Mouse (Mus musculus) midbrain, embryonic 13.5 days (tissue): ENCODE measurements at regions not wholly inside any gene's neighbourhood (a gene's known extent, or its start where the extent isn't known, plus 50 kb on each side); places are given as distances from the start of the nearest gene placed in this dataset.

Source experiments
- ATAC-seq: fragments of 200-750 bp; cut with Nextera tagmentation; 2 replicates; pipeline ENCODE4 v1.8.0; 2017; ENCODE audit warnings: mild to moderate bottlenecking, moderate TSS enrichment, moderate library complexity
- H3K27ac ChIP-seq: fragments of 300-500 bp; sonication (generic); 2 replicates; pipeline ENCODE4 v1.5.1; 2015; ENCODE audit warnings: inconsistent platforms, mild to moderate bottlenecking, moderate library complexity
- H3K27me3 ChIP-seq: fragments of 300-500 bp; sonication (generic); 2 replicates; pipeline ENCODE4 v1.6.1; 2015; ENCODE audit warnings: mild to moderate bottlenecking, inconsistent platforms
- H3K36me3 ChIP-seq: fragments of 300-500 bp; sonication (generic); 2 replicates; pipeline ENCODE4 v1.6.1; 2015; ENCODE audit warnings: mild to moderate bottlenecking, inconsistent platforms
- H3K4me1 ChIP-seq: fragments of 300-500 bp; sonication (generic); replicated peaks from 2 replicates; pipeline ENCODE4 v1.6.1; 2015; ENCODE audit warnings: inconsistent platforms
- H3K4me2 ChIP-seq: fragments of 300-500 bp; sonication (generic); replicated peaks from 2 replicates; pipeline ENCODE4 v1.6.1; 2015; ENCODE audit warnings: moderate library complexity, mild to moderate bottlenecking, inconsistent platforms
- H3K4me3 ChIP-seq: fragments of 300-500 bp; sonication (generic); replicated peaks from 2 replicates; pipeline ENCODE4 v1.5.1; 2015; ENCODE audit warnings: mild to moderate bottlenecking, inconsistent platforms
- H3K9ac ChIP-seq: fragments of 300-500 bp; sonication (generic); replicated peaks from 2 replicates; pipeline ENCODE4 v1.6.1; 2015; ENCODE audit warnings: mild to moderate bottlenecking, inconsistent platforms
- H3K9me3 ChIP-seq: fragments of 300-500 bp; sonication (generic); 2 replicates; pipeline ENCODE4 v1.6.1; 2016; ENCODE audit warnings: mild to moderate bottlenecking, inconsistent platforms
- WGBS: fragments of 180-500 bp; shearing (Covaris S2); methylation state at CpG from one replicate; pipeline ENCODE4 v1.1.7; 2015; 5-methylcytosine and 5-hydroxymethylcytosine counted together

- no peak overlapping the region for H3K27ac ChIP-seq
Measured at GRCm38 (mm10) chr1:136698454-136699152, 73.9 kb downstream of the Zfp281 start.

GRCm38 (mm10) chr1:136699153-136699524, 74.4 kb downstream of the Zfp281 start:
- ATAC-seq: no peak
- no peaks in the 10 kb centered on the region for H3K27me3 ChIP-seq
- no peak overlapping the region for H3K4me3 ChIP-seq
- 86% methylated on average over 7 of the region's 7 CpGs for WGBS
- H3K9me3 ChIP-seq: no peaks in the 10 kb centered on the region
- H3K4me1 ChIP-seq: 0 out of 2 replicates have a peak, but pooled peaks cover 3% of the 10 kb centered on the region
- no peak overlapping the region for H3K4me2 ChIP-seq
- H3K27ac ChIP-seq: no peak overlapping the region
- no peaks in the 10 kb centered on the region for H3K36me3 ChIP-seq
- H3K9ac ChIP-seq: no peak overlapping the region

More at GRCm38 (mm10) chr1:136698454-136699152, 73.9 kb downstream of the Zfp281 start:
- Histone ChIP-seq H3K4me1 (0 out of 2 replicates have a peak, but pooled peaks cover 3% of the 10 kb centered on the region), H3K4me2 (no peak overlapping the region), H3K4me3 (no peak overlapping the region), H3K27me3 (no peaks in the 10 kb centered on the region), H3K9ac (no peak overlapping the region), H3K36me3 (no peaks in the 10 kb centered on the region), H3K9me3 (no peaks in the 10 kb centered on the region)
- no peak for ATAC-seq
- 21% methylated on average over 9 of the region's 9 CpGs for WGBS

- H3K4me1 ChIP-seq: 0 out of 2 replicates have a peak, but pooled peaks cover 3% of the 10 kb centered on the region
- no peak overlapping the region for H3K4me2 ChIP-seq
- 93% methylated on average over 8 of the region's 8 CpGs for WGBS
- no peak for ATAC-seq
- H3K27me3 ChIP-seq: no peaks in the 10 kb centered on the region
- H3K36me3 ChIP-seq: no peaks in the 10 kb centered on the region
- H3K4me3 ChIP-seq: no peak overlapping the region
- H3K27ac ChIP-seq: no peak overlapping the region
- no peaks in the 10 kb centered on the region for H3K9me3 ChIP-seq
- no peak overlapping the region for H3K9ac ChIP-seq
Measured at GRCm38 (mm10) chr1:136699571-136699970, 74.9 kb downstream of the Zfp281 start.

- H3K9ac ChIP-seq: no peak overlapping the region
- H3K27ac ChIP-seq: no peak overlapping the region
- 97% methylated on average over 5 of the region's 5 CpGs for WGBS
- H3K36me3 ChIP-seq: no peaks in the 10 kb centered on the region
- ATAC-seq: no peak
- H3K9me3 ChIP-seq: no peaks in the 10 kb centered on the region
- H3K4me1 ChIP-seq: peaks cover 4% of the 10 kb centered on the region
- H3K27me3 ChIP-seq: no peaks in the 10 kb centered on the region
- no peak overlapping the region for H3K4me2 ChIP-seq
- no peak overlapping the region for H3K4me3 ChIP-seq
Measured at GRCm38 (mm10) chr1:136704139-136704538, 79.4 kb downstream of the Zfp281 start.

GRCm38 (mm10) chr1:136706509-136706908, 81.8 kb downstream of the Zfp281 start:
- 46% methylated on average over 8 of the region's 8 CpGs for WGBS
- no peak overlapping the region for H3K9ac ChIP-seq
- H3K4me3 ChIP-seq: no peak overlapping the region

GRCm38 (mm10) chr1:136707394-136707793, 82.7 kb downstream of the Zfp281 start:
- 90% methylated on average over 8 of the region's 8 CpGs for WGBS
- peaks cover 4% of the 10 kb centered on the region for H3K4me1 ChIP-seq
- H3K36me3 ChIP-seq: no peaks in the 10 kb centered on the region
- no peak overlapping the region for H3K4me2 ChIP-seq
- no peak overlapping the region for H3K4me3 ChIP-seq
- H3K27me3 ChIP-seq: no peaks in the 10 kb centered on the region
- no peaks in the 10 kb centered on the region for H3K9me3 ChIP-seq
- H3K27ac ChIP-seq: no peak overlapping the region
- no peak overlapping the region for H3K9ac ChIP-seq
- no peak for ATAC-seq

More at GRCm38 (mm10) chr1:136706509-136706908, 81.8 kb downstream of the Zfp281 start:
- peak; percentile 73; the same call in 1 of the 2 replicates for ATAC-seq
- H3K27me3 ChIP-seq: no peaks in the 10 kb centered on the region
- no peak overlapping the region for H3K4me2 ChIP-seq
- no peak overlapping the region for H3K27ac ChIP-seq
- no peaks in the 10 kb centered on the region for H3K36me3 ChIP-seq
- no peaks in the 10 kb centered on the region for H3K9me3 ChIP-seq
- peaks cover 4% of the 10 kb centered on the region for H3K4me1 ChIP-seq

- WGBS: 93% methylated on average over 12 of the region's 12 CpGs
- Histone ChIP-seq H3K4me2 (no peak overlapping the region), H3K4me3 (no peak overlapping the region), H3K9me3 (no peaks in the 10 kb centered on the region), H3K27me3 (no peaks in the 10 kb centered on the region), H3K27ac (no peak overlapping the region), H3K9ac (no peak overlapping the region), H3K4me1 (peaks cover 4% of the 10 kb centered on the region), H3K36me3 (no peaks in the 10 kb centered on the region)
- ATAC-seq: no peak
Measured at GRCm38 (mm10) chr1:136707866-136708265, 83.2 kb downstream of the Zfp281 start.

GRCm38 (mm10) chr1:136710196-136710595, 85.5 kb downstream of the Zfp281 start:
- Histone ChIP-seq H3K27me3 (no peaks in the 10 kb centered on the region), H3K4me2 (no peak overlapping the region), H3K27ac (no peak overlapping the region), H3K9ac (no peak overlapping the region), H3K4me3 (no peak overlapping the region), H3K36me3 (no peaks in the 10 kb centered on the region), H3K9me3 (no peaks in the 10 kb centered on the region), H3K4me1 (peaks cover 4% of the 10 kb centered on the region)
- WGBS: 74% methylated on average over 4 of the region's 4 CpGs
- no peak for ATAC-seq

- Histone ChIP-seq H3K9ac (no peak overlapping the region), H3K4me2 (no peak overlapping the region), H3K9me3 (no peaks in the 10 kb centered on the region), H3K4me1 (peaks cover 4% of the 10 kb centered on the region), H3K4me3 (no peak overlapping the region), H3K27me3 (no peaks in the 10 kb centered on the region), H3K36me3 (no peaks in the 10 kb centered on the region), H3K27ac (no peak overlapping the region)
- 79% methylated on average over 7 of the region's 7 CpGs for WGBS
- ATAC-seq: peak; percentile 30; the same call in 1 of the 2 replicates
Measured at GRCm38 (mm10) chr1:136711243-136711642, 86.5 kb downstream of the Zfp281 start.

GRCm38 (mm10) chr1:136714077-136714476, 89.4 kb downstream of the Zfp281 start:
- Histone ChIP-seq H3K36me3 (no peaks in the 10 kb centered on the region), H3K4me1 (peaks cover 6% of the 10 kb centered on the region; the same call in 1 of the 2 replicates), H3K4me3 (no peak overlapping the region), H3K27me3 (no peaks in the 10 kb centered on the region), H3K4me2 (no peak overlapping the region), H3K9ac (no peak overlapping the region), H3K27ac (no peak overlapping the region), H3K9me3 (no peaks in the 10 kb centered on the region)
- no peak for ATAC-seq
- WGBS: 82% methylated on average over 4 of the region's 4 CpGs

GRCm38 (mm10) chr1:136714987-136715386, 90.3 kb downstream of the Zfp281 start:
- Histone ChIP-seq H3K27me3 (no peaks in the 10 kb centered on the region), H3K27ac (no peak overlapping the region), H3K9ac (no peak overlapping the region), H3K36me3 (no peaks in the 10 kb centered on the region), H3K4me3 (no peak overlapping the region), H3K4me2 (no peak overlapping the region), H3K9me3 (no peaks in the 10 kb centered on the region), H3K4me1 (peaks cover 6% of the 10 kb centered on the region; the same call in 1 of the 2 replicates)
- 91% methylated on average over 11 of the region's 11 CpGs for WGBS
- ATAC-seq: no peak

- Histone ChIP-seq H3K27ac (no peak overlapping the region), H3K9ac (no peak overlapping the region), H3K27me3 (no peaks in the 10 kb centered on the region), H3K9me3 (no peaks in the 10 kb centered on the region), H3K4me2 (no peak overlapping the region), H3K4me3 (no peak overlapping the region), H3K36me3 (no peaks in the 10 kb centered on the region), H3K4me1 (peaks cover 6% of the 10 kb centered on the region; the same call in 1 of the 2 replicates)
- ATAC-seq: no peak
- 59% methylated on average over 15 of the region's 15 CpGs for WGBS
Measured at GRCm38 (mm10) chr1:136717830-136718517, 93.3 kb downstream of the Zfp281 start.
